In genomic region chr11:48806856-48807562, GRCm38 (mm10) we compare ENCODE assay signal across 8 mouse cellular contexts. TPM values are rescaled to one million over a fixed set of nuclear protein-coding genes. Genes with fewer than 3 reads are reported as not detected.
A peak's percentile ranks its signal among the peaks of the same experiment; 100 is the strongest.
DNase-seq lines count a peak whose midpoint lies in the region; ATAC-seq lines count a peak whose summit lies in the region.

No protein-coding gene starts in this region.

- peaks cover 0 to 7% of the 10 kb centered on the region in 2 experiments; a peak in 2 of 4 replicates for H3K4me1 ChIP-seq in heart, embryonic 14.5 days (ENCODE audit: control insufficient read depth in 2 of 2, insufficient read depth in 2 of 2, low read length in 2 of 2)
- peaks cover 11% of the 10 kb centered on the region for H3K4me1 ChIP-seq in heart, embryonic 10.5 days
- peaks cover 14% of the 10 kb centered on the region for H3K4me1 ChIP-seq in embryonic facial prominence, embryonic 10.5 days
- peaks cover 11% of the 10 kb centered on the region for H3K4me1 ChIP-seq in midbrain, embryonic 15.5 days

- H3K27ac ChIP-seq in heart, embryonic 14.5 days (replicated peaks in 1 of 2; ENCODE audit: control insufficient read depth in 1 of 2, insufficient read depth in 1 of 2, low read depth in 2 of 2, low read length in 2 of 2), result no peak overlapping the region; a peak in 1 of 4 replicates
- H3K27ac ChIP-seq in heart, embryonic 10.5 days, result no peak overlapping the region
- no peak overlapping the region for H3K27ac ChIP-seq in embryonic facial prominence, embryonic 10.5 days (replicated peaks)
- no peak overlapping the region for H3K27ac ChIP-seq in midbrain, embryonic 15.5 days

- H3K9me3 ChIP-seq in heart, embryonic 14.5 days (ENCODE audit: control insufficient read depth, low read length), result no peaks in the 10 kb centered on the region
- H3K9me3 ChIP-seq in heart, embryonic 10.5 days, result no peaks in the 10 kb centered on the region
- H3K9me3 ChIP-seq in embryonic facial prominence, embryonic 10.5 days, result no peaks in the 10 kb centered on the region
- no peaks in the 10 kb centered on the region for H3K9me3 ChIP-seq in midbrain, embryonic 15.5 days

- H3K27me3 ChIP-seq in heart, embryonic 14.5 days (ENCODE audit: control insufficient read depth, insufficient read depth, low read length), result no peaks in the 10 kb centered on the region
- H3K27me3 ChIP-seq in heart, embryonic 10.5 days (ENCODE audit: insufficient read depth, poor library complexity, severe bottlenecking), result no peaks in the 10 kb centered on the region
- H3K27me3 ChIP-seq in embryonic facial prominence, embryonic 10.5 days (replicated peaks; ENCODE audit: low read depth, poor library complexity, severe bottlenecking), result no peaks in the 10 kb centered on the region
- H3K27me3 ChIP-seq in midbrain, embryonic 15.5 days (replicated peaks), result no peaks in the 10 kb centered on the region

- no peak overlapping the region for H3K4me3 ChIP-seq in heart, embryonic 14.5 days (ENCODE audit: control insufficient read depth in 1 of 2, insufficient read depth in 1 of 2, low read depth in 1 of 2, low read length in 2 of 2)
- no peak overlapping the region for H3K4me3 ChIP-seq in heart, embryonic 10.5 days
- H3K4me3 ChIP-seq in embryonic facial prominence, embryonic 10.5 days, result no peak overlapping the region
- H3K4me3 ChIP-seq in midbrain, embryonic 15.5 days, result no peak overlapping the region

- no peak for DNase-seq in heart, embryonic 10.5 days (ENCODE audit: low spot score)
- peak; percentile 39 for DNase-seq in embryonic facial prominence, embryonic 10.5 days (ENCODE audit: low spot score)
- DNase-seq in layer of hippocampus, adult 8-10 months (ENCODE audit: low spot score in 2 of 2), result peak; percentile 44 to 53
- DNase-seq in cerebellum, adult 11-12 months, result no peak
- no peak for DNase-seq in natural killer cell, adult 2 months (ENCODE audit: low spot score in 2 of 2)
- no peak for DNase-seq in ovary, postnatal 36 days (ENCODE audit: low spot score)

- H3K36me3 ChIP-seq in heart, embryonic 14.5 days (ENCODE audit: control insufficient read depth, insufficient read depth, low read length), result peaks cover 100% of the 10 kb centered on the region
- peaks cover 98% of the 10 kb centered on the region for H3K36me3 ChIP-seq in heart, embryonic 10.5 days
- peaks cover 100% of the 10 kb centered on the region for H3K36me3 ChIP-seq in embryonic facial prominence, embryonic 10.5 days (replicated peaks)
- H3K36me3 ChIP-seq in midbrain, embryonic 15.5 days (replicated peaks), result peaks cover 76% of the 10 kb centered on the region

- peak; percentile 27; the same call in 1 of the 2 replicates for ATAC-seq in heart, embryonic 14.5 days (ENCODE audit: insufficient number of reproducible peaks, insufficient read depth, low FRiP score, low read depth)
- peak; percentile 38; the same call in 1 of the 2 replicates for ATAC-seq in midbrain, embryonic 15.5 days (replicated peaks)

- H3K4me2 ChIP-seq in heart, embryonic 14.5 days (ENCODE audit: low read length), result no peak overlapping the region
- H3K4me2 ChIP-seq in midbrain, embryonic 15.5 days, result no peak overlapping the region

- WGBS in heart, embryonic 14.5 days, result 60% methylated on average over 21 of the region's 21 CpGs
- WGBS in heart, embryonic 10.5 days, result 61% methylated on average over 21 of the region's 21 CpGs
- WGBS in embryonic facial prominence, embryonic 10.5 days, result 61% methylated on average over 21 of the region's 21 CpGs
- WGBS in midbrain, embryonic 15.5 days, result 62% methylated on average over 21 of the region's 21 CpGs

- H3K9ac ChIP-seq in heart, embryonic 14.5 days (ENCODE audit: low read length), result no peak overlapping the region
- H3K9ac ChIP-seq in midbrain, embryonic 15.5 days, result no peak overlapping the region

RNA-seq across cellular contexts. Expression of gene Rack1, which starts 6.9 kb away (rescaled TPM):
- 462 and 512 TPM in 2 replicates for polyA plus RNA-seq in heart, embryonic 14.5 days (2014; fragmentation: Nextera tagmentation; extraction: Ambion mirVana)
- polyA plus RNA-seq in heart, embryonic 10.5 days (2016; fragmentation: Nextera tagmentation; extraction: Ambion mirVana), result 542 and 712 TPM in 2 replicates
- 838 and 844 TPM in 2 replicates for polyA plus RNA-seq in embryonic facial prominence, embryonic 10.5 days (2016; fragmentation: Nextera tagmentation; extraction: Ambion mirVana)
- 100 to 1,000 TPM; 240 to 284 (median 258) TPM for total RNA-seq in layer of hippocampus, adult 8-10 months (2022)
- 365 and 382 TPM in 2 replicates for polyA plus RNA-seq in midbrain, embryonic 15.5 days (2015; fragmentation: Nextera tagmentation; extraction: Ambion mirVana)

RNA-seq across cellular contexts. Expression of gene Trim41, which starts 10.1 kb away (rescaled TPM):
- 3.2 and 3.8 TPM in 2 replicates for polyA plus RNA-seq in heart, embryonic 14.5 days (2014; fragmentation: Nextera tagmentation; extraction: Ambion mirVana)
- 3.0 and 4.7 TPM in 2 replicates for polyA plus RNA-seq in heart, embryonic 10.5 days (2016; fragmentation: Nextera tagmentation; extraction: Ambion mirVana)
- polyA plus RNA-seq in embryonic facial prominence, embryonic 10.5 days (2016; fragmentation: Nextera tagmentation; extraction: Ambion mirVana), result 4.2 and 4.6 TPM in 2 replicates
- 10 to 100 TPM; 45.7 to 73.5 (median 57.9) TPM for total RNA-seq in layer of hippocampus, adult 8-10 months (2022)
- polyA plus RNA-seq in midbrain, embryonic 15.5 days (2015; fragmentation: Nextera tagmentation; extraction: Ambion mirVana), result 7.3 and 7.9 TPM in 2 replicates

RNA-seq across cellular contexts. Expression of gene Trim7, which starts 18.9 kb away (rescaled TPM):
- polyA plus RNA-seq in heart, embryonic 14.5 days (2014; fragmentation: Nextera tagmentation; extraction: Ambion mirVana), result 1.4 and 1.5 TPM in 2 replicates
- 0.18 and 0.44 TPM in 2 replicates for polyA plus RNA-seq in heart, embryonic 10.5 days (2016; fragmentation: Nextera tagmentation; extraction: Ambion mirVana)
- polyA plus RNA-seq in embryonic facial prominence, embryonic 10.5 days (2016; fragmentation: Nextera tagmentation; extraction: Ambion mirVana), result 0.14 and 0.16 TPM in 2 replicates
- 1 to 10 TPM; 2.2 to 3.4 (median 3.1) TPM for total RNA-seq in layer of hippocampus, adult 8-10 months (2022)
- polyA plus RNA-seq in midbrain, embryonic 15.5 days (2015; fragmentation: Nextera tagmentation; extraction: Ambion mirVana), result 2.3 and 2.6 TPM in 2 replicates

RNA-seq across cellular contexts. Expression of gene Gm12184, which starts 19.4 kb away (rescaled TPM):
- 5.7 and 7.0 TPM in 2 replicates for polyA plus RNA-seq in heart, embryonic 14.5 days (2014; fragmentation: Nextera tagmentation; extraction: Ambion mirVana)
- 0.68 and 1.9 TPM in 2 replicates for polyA plus RNA-seq in heart, embryonic 10.5 days (2016; fragmentation: Nextera tagmentation; extraction: Ambion mirVana)
- 3.0 and 5.7 TPM in 2 replicates for polyA plus RNA-seq in embryonic facial prominence, embryonic 10.5 days (2016; fragmentation: Nextera tagmentation; extraction: Ambion mirVana)
- total RNA-seq in layer of hippocampus, adult 8-10 months (2022), result 1 to 10 TPM in 2 of 4 experiments, under 1 TPM in 2; 0.40 to 3.0 (median 1.0) TPM
- polyA plus RNA-seq in midbrain, embryonic 15.5 days (2015; fragmentation: Nextera tagmentation; extraction: Ambion mirVana), result 2.6 and 4.0 TPM in 2 replicates

Comparison
In these comparisons a context has a peak if more than half of its experiments do, and no peak if none do; other contexts are left out.
1. DNase-seq: peak in embryonic facial prominence, embryonic 10.5 days (single experiment) and layer of hippocampus, adult 8-10 months (2 of 2); none in heart, embryonic 10.5 days (single experiment), cerebellum, adult 11-12 months (single experiment), natural killer cell, adult 2 months (0 of 2) and ovary, postnatal 36 days (single experiment).